Mouse (Mus musculus) 3134 (cell line): ENCODE measurements around the gene Rtn4r.
A peak's percentile ranks its signal among the peaks of the same experiment; 100 is the strongest.

ENCODE experiments used
- DNase-seq: peaks from one replicate; pipeline ENCODE4 v3.0.0-alpha.2; 2011; ENCODE audit warnings: low spot score; ENCODE audit not compliant: insufficient read length; ENCODE audit errors: extremely low read depth

The Rtn4r gene

GRCm38 (mm10) chr16:18127241-18127861 lies at the start of gene Rtn4r:
Gene Rtn4r, plus strand, starts transcription at chr16:18127642.
- no peak for DNase-seq

- DNase-seq: no peak
Observed at GRCm38 (mm10) chr16:18078314-18079015, 49.0 kb upstream of the Rtn4r start.

- peak; percentile 66 for DNase-seq
Observed at GRCm38 (mm10) chr16:18079300-18079699, 48.1 kb upstream of the Rtn4r start.

- DNase-seq: no peak
Observed at GRCm38 (mm10) chr16:18080171-18080570, 47.3 kb upstream of the Rtn4r start.

- no peak for DNase-seq
Observed at GRCm38 (mm10) chr16:18081149-18081827, 46.2 kb upstream of the Rtn4r start.

- no peak for DNase-seq
Observed at GRCm38 (mm10) chr16:18082291-18082690, 45.2 kb upstream of the Rtn4r start.

GRCm38 (mm10) chr16:18083231-18083951 lies 44.1 kb upstream of the Rtn4r start:
- DNase-seq: no peak

- no peak for DNase-seq
Observed at GRCm38 (mm10) chr16:18084262-18084661, 43.2 kb upstream of the Rtn4r start.

GRCm38 (mm10) chr16:18087101-18087500 lies 40.3 kb upstream of the Rtn4r start:
- no peak for DNase-seq

GRCm38 (mm10) chr16:18096348-18096747 lies 31.1 kb upstream of the Rtn4r start:
- peak; percentile 85 for DNase-seq

- no peak for DNase-seq
Observed at GRCm38 (mm10) chr16:18102816-18103215, 24.6 kb upstream of the Rtn4r start.

GRCm38 (mm10) chr16:18103366-18103765 lies 24.1 kb upstream of the Rtn4r start:
- no peak for DNase-seq

GRCm38 (mm10) chr16:18103808-18104207 lies 23.6 kb upstream of the Rtn4r start:
- no peak for DNase-seq

GRCm38 (mm10) chr16:18108221-18108966 lies 19.0 kb upstream of the Rtn4r start:
- peak; percentile 58 for DNase-seq

GRCm38 (mm10) chr16:18111042-18111441 lies 16.4 kb upstream of the Rtn4r start:
- no peak for DNase-seq

GRCm38 (mm10) chr16:18116467-18116866 lies 11.0 kb upstream of the Rtn4r start:
- no peak for DNase-seq

GRCm38 (mm10) chr16:18118285-18118684 lies 9.2 kb upstream of the Rtn4r start:
- no peak for DNase-seq

GRCm38 (mm10) chr16:18119031-18119730 lies 8.3 kb upstream of the Rtn4r start:
- DNase-seq: peak; percentile 52

GRCm38 (mm10) chr16:18122740-18123139 lies 4.7 kb upstream of the Rtn4r start:
- no peak for DNase-seq

GRCm38 (mm10) chr16:18123471-18123870 lies 4.0 kb upstream of the Rtn4r start:
- no peak for DNase-seq
